Mouse (Mus musculus) adrenal gland, postnatal 0 days (tissue): ENCODE results near the gene Tmem52b. TPM values are rescaled to one million over a fixed set of nuclear protein-coding genes. Genes with fewer than 3 reads are reported as not detected.

ENCODE experiments used
- polyA plus RNA-seq: library from polyadenylated mRNA; unstranded; fragments of >200 nt; fragmentation: Nextera tagmentation; extraction: Ambion mirVana; gene quantifications from 2 replicates; pipeline ENCODE4 v1.2.1, GENCODE M21; 2015

Gene Tmem52b
- 0.74 and 1.8 TPM in 2 replicates for polyA plus RNA-seq

GRCm38 (mm10) chr6:129512367-129512766 is at the start of gene Tmem52b:
Tmem52b (plus strand) TSS chr6:129512555.

DNA sequence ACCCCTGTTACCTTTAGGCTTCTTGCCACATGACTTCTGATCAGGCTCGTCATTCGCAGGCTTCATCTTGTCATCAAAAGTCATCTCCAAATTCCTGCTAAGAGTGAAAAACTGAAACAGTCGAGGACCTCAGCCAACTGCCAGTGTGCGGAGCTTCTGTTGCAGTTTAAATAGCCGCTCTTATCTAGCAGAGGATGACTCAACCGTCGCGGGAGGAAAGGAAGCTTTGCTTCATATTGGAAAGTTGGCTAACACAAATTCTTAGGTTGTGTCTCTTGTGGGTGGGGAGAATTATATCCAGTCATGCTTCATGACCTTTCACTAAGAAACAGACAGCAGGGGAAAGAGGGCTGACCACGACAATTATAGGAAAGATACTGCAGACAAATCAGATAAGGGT is 5.3 kb upstream of the Tmem52b start, which contains the start of gene Olr1:
Gene Olr1, minus strand, starts transcription at position 142 of the 400 bp plus-strand sequence.

DNA sequence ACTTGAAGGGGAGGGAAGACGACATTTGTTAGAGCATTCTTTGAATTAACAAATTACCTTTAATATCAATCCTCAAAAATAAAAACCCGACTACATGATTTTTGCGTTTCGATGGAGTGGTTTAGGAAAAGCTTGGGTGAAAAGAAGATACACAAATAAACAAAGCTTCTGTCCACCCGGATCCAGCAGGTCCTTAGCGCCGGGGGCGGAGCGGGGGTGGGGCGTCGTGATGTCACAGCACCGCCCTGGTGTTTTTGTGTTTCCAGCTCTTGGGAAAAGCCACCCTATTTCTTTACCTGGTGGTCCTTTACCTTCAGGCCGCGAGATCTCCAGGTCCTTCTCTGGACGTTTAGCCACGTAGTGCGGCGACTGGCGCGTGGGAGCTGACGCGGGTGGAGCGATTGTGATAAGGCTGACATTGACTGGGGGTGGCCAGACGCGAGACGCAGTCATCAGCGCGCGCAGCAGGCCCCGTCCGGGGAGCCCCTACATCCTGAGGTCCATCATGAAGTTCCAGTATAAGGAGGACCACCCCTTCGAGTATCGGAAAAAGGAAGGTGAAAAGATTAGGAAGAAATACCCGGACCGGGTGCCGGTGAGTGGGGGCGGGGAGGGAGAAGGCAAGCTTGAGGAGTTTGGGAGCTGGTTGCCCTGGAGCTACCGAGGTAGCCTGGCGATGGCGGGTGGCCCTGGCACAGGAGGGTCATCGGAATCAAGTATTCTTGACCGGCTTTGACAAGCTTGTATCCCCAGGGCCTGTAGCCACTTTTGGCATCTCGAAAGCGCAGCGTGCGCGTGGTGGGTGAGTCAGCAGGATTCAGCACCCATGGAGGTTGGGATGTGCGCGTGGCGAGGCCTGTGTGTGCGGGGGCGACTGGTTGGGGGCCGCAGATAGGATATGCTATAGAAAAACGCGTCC is 20.8 kb downstream of the Tmem52b start, which contains the start of gene Gabarapl1:
Gene Gabarapl1, plus strand, starts transcription at position 219 of the 919 bp plus-strand sequence.

Other genes starting within 250 kb of the Tmem52b start
- gene Cd69, start 237.1 kb upstream of the Tmem52b start, polyA plus RNA-seq: 0.18 and 0.19 TPM in 2 replicates
- gene 4922502D21Rik, start 180.8 kb upstream of the Tmem52b start, polyA plus RNA-seq: not detected in 2 replicates
- gene Clec12a, start 169.9 kb upstream of the Tmem52b start, polyA plus RNA-seq: 0.68 and 1.2 TPM in 2 replicates
- gene Clec12b, start 126.7 kb upstream of the Tmem52b start, polyA plus RNA-seq: 0.10 TPM in 1 of 2 replicates, not detected in the other
- gene Clec1b, start 115.3 kb upstream of the Tmem52b start, polyA plus RNA-seq: 12.3 and 16.8 TPM in 2 replicates
- gene Clec9a, start 103.7 kb upstream of the Tmem52b start, polyA plus RNA-seq: 0.20 and 0.23 TPM in 2 replicates
- 7.5 and 9.7 TPM in 2 replicates for gene Clec1a, start 60.6 kb upstream of the Tmem52b start, polyA plus RNA-seq
- gene Olr1, start 5.4 kb upstream of the Tmem52b start, polyA plus RNA-seq: 0.17 TPM in 1 of 2 replicates, not detected in the other
- gene Gabarapl1, start 20.6 kb downstream of the Tmem52b start, polyA plus RNA-seq: 103 and 115 TPM in 2 replicates
- not detected in 2 replicates for gene Klre1, start 65.3 kb downstream of the Tmem52b start, polyA plus RNA-seq
- gene Klrd1, start 79.2 kb downstream of the Tmem52b start, polyA plus RNA-seq: 1.2 and 3.5 TPM in 2 replicates
- gene Klrk1, start 111.3 kb downstream of the Tmem52b start, polyA plus RNA-seq: 0.22 and 0.57 TPM in 2 replicates
- gene Klrc3, start 130.8 kb downstream of the Tmem52b start, polyA plus RNA-seq: not detected in 2 replicates
- gene Klrc2, start 148.1 kb downstream of the Tmem52b start, polyA plus RNA-seq: 0.06 and 0.17 TPM in 2 replicates
- gene Klrc1, start 166.4 kb downstream of the Tmem52b start, polyA plus RNA-seq: 0.44 and 0.85 TPM in 2 replicates
- gene Klri1, start 204.6 kb downstream of the Tmem52b start, polyA plus RNA-seq: not detected in 2 replicates
- 0.13 TPM in 1 of 2 replicates, not detected in the other for gene Klri2, start 227.9 kb downstream of the Tmem52b start, polyA plus RNA-seq